Comparison of ENCODE assay signal across 10 mouse cellular contexts in the genomic region with DNA sequence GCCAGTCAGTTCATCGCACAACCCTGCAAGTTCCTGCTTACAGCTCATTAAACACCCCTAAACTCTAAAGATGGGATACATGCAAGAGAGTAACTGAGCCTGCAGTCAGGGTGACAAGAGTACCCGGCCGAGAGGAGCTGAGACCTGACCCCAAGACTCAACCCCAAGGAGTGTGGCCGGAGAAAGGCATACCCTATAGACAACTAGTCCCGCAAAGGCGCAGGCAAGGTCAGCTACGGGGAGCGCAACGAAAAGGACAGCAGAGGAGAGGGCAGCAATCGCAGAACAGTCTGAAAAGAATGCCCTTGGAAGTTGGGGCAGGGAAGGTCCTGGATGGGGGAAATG. TPM values are rescaled to one million over a fixed set of nuclear protein-coding genes. Genes with fewer than 3 reads are reported as not detected.
DNase-seq lines count a peak whose midpoint lies in the region; ATAC-seq and TF ChIP-seq lines count a peak whose summit lies in the region.
"Had no signal": no experiment of that assay in that cellular context is flagged by ENCODE, and none has a peak within 500 bp of the region (broad histone marks: within the 10 kb centered on the region; RNA-seq: fewer than 3 reads in every experiment).

No protein-coding gene starts in this region.

- H3K4me3 ChIP-seq in kidney, embryonic 14.5 days (ENCODE audit: low read length) = peak overlapping the region; percentile 90
- H3K4me3 ChIP-seq in ES-Bruce4 (ENCODE audit: low read depth, low read length) = peak overlapping the region; percentile 81
- H3K4me3 ChIP-seq in embryonic facial prominence, embryonic 12.5 days = peak overlapping the region; percentile 94
- H3K4me3 ChIP-seq in hindbrain, embryonic 15.5 days = peak overlapping the region; percentile 85
- H3K4me3 ChIP-seq in midbrain, embryonic 13.5 days (replicated peaks) = peak overlapping the region; percentile 91

- H3K4me1 ChIP-seq in kidney, embryonic 14.5 days (ENCODE audit: control insufficient read depth, insufficient read depth, low read length) = peaks cover 11% of the 10 kb centered on the region
- no peaks in the 10 kb centered on the region for H3K4me1 ChIP-seq in ES-Bruce4 (ENCODE audit: control insufficient read depth, insufficient read depth, low read length)
- peaks cover 33% of the 10 kb centered on the region for H3K4me1 ChIP-seq in embryonic facial prominence, embryonic 12.5 days
- peaks cover 47% of the 10 kb centered on the region for H3K4me1 ChIP-seq in hindbrain, embryonic 15.5 days (replicated peaks)
- peaks cover 45% of the 10 kb centered on the region for H3K4me1 ChIP-seq in midbrain, embryonic 13.5 days (replicated peaks)

- no peak for DNase-seq in kidney, postnatal 14 days
- no peak for DNase-seq in adrenal gland, adult (ENCODE audit: inconsistent age in 2 of 2, low spot score in 1 of 2)
- no peak for DNase-seq in gastrocnemius, postnatal 10 days

- no peaks in the 10 kb centered on the region for H3K27me3 ChIP-seq in kidney, embryonic 14.5 days (ENCODE audit: control insufficient read depth, insufficient read depth, low read length)
- no peaks in the 10 kb centered on the region for H3K27me3 ChIP-seq in ES-Bruce4 (ENCODE audit: control insufficient read depth, insufficient read depth, low read length, poor library complexity, severe bottlenecking)
- no peaks in the 10 kb centered on the region for H3K27me3 ChIP-seq in embryonic facial prominence, embryonic 12.5 days
- H3K27me3 ChIP-seq in hindbrain, embryonic 15.5 days = no peaks in the 10 kb centered on the region
- peaks cover 20% of the 10 kb centered on the region for H3K27me3 ChIP-seq in midbrain, embryonic 13.5 days

- H3K9me3 ChIP-seq in kidney, embryonic 14.5 days (ENCODE audit: control insufficient read depth, low read length) = no peaks in the 10 kb centered on the region
- no peaks in the 10 kb centered on the region for H3K9me3 ChIP-seq in ES-Bruce4 (replicated peaks; ENCODE audit: control insufficient read depth, insufficient read depth, low read length, poor library complexity, severe bottlenecking)
- no peaks in the 10 kb centered on the region for H3K9me3 ChIP-seq in embryonic facial prominence, embryonic 12.5 days
- no peaks in the 10 kb centered on the region for H3K9me3 ChIP-seq in hindbrain, embryonic 15.5 days
- no peaks in the 10 kb centered on the region for H3K9me3 ChIP-seq in midbrain, embryonic 13.5 days

- peak overlapping the region; percentile 95; the same call in 1 of the 2 replicates for H3K27ac ChIP-seq in kidney, embryonic 14.5 days (ENCODE audit: low read depth, low read length)
- H3K27ac ChIP-seq in ES-Bruce4 (ENCODE audit: insufficient read depth, low read length) = no peak overlapping the region
- peak overlapping the region; percentile 95 for H3K27ac ChIP-seq in embryonic facial prominence, embryonic 12.5 days
- H3K27ac ChIP-seq in hindbrain, embryonic 15.5 days (replicated peaks) = peak overlapping the region; percentile 91
- H3K27ac ChIP-seq in midbrain, embryonic 13.5 days = peak overlapping the region; percentile 96

- no peak for TF ChIP-seq CTCF in ES-Bruce4 (IDR thresholded peaks at IDR 0.05; ENCODE audit: low read depth, low read length)

- no peaks in the 10 kb centered on the region for H3K36me3 ChIP-seq in kidney, embryonic 14.5 days (ENCODE audit: control insufficient read depth, insufficient read depth, low read length)
- no peaks in the 10 kb centered on the region for H3K36me3 ChIP-seq in ES-Bruce4 (ENCODE audit: control insufficient read depth, insufficient read depth, low read length, poor library complexity, severe bottlenecking)
- no peaks in the 10 kb centered on the region for H3K36me3 ChIP-seq in embryonic facial prominence, embryonic 12.5 days
- no peaks in the 10 kb centered on the region for H3K36me3 ChIP-seq in hindbrain, embryonic 15.5 days
- H3K36me3 ChIP-seq in midbrain, embryonic 13.5 days = no peaks in the 10 kb centered on the region

- no peak for TF ChIP-seq EP300 in ES-Bruce4 (IDR thresholded peaks at IDR 0.05; ENCODE audit: insufficient read depth, low read depth, low read length)

- ATAC-seq in kidney, embryonic 14.5 days (ENCODE audit: low FRiP score, low TSS enrichment) = 0 out of 2 replicates have a peak, but pooled peaks have one; percentile 1
- no peak for ATAC-seq in embryonic facial prominence, embryonic 12.5 days (ENCODE audit: insufficient number of reproducible peaks, insufficient read depth, low FRiP score, low TSS enrichment)
- ATAC-seq in hindbrain, embryonic 15.5 days (ENCODE audit: low FRiP score, low read depth) = 0 out of 2 replicates have a peak, but pooled peaks have one; percentile 4
- no peak for ATAC-seq in midbrain, embryonic 13.5 days

- peak overlapping the region; percentile 89 for H3K9ac ChIP-seq in kidney, embryonic 14.5 days (ENCODE audit: low read depth, low read length)
- H3K9ac ChIP-seq in ES-Bruce4 (ENCODE audit: low read depth, poor library complexity, severe bottlenecking) = peak overlapping the region; percentile 93
- H3K9ac ChIP-seq in embryonic facial prominence, embryonic 12.5 days = peak overlapping the region; percentile 91
- H3K9ac ChIP-seq in hindbrain, embryonic 15.5 days = peak overlapping the region; percentile 88
- peak overlapping the region; percentile 95 for H3K9ac ChIP-seq in midbrain, embryonic 13.5 days (replicated peaks)

- peak overlapping the region; percentile 69 for H3K4me2 ChIP-seq in kidney, embryonic 14.5 days (replicated peaks; ENCODE audit: low read depth, low read length)
- peak overlapping the region; percentile 74 for H3K4me2 ChIP-seq in embryonic facial prominence, embryonic 12.5 days (replicated peaks)
- H3K4me2 ChIP-seq in hindbrain, embryonic 15.5 days = peak overlapping the region; percentile 89
- peak overlapping the region; percentile 96 for H3K4me2 ChIP-seq in midbrain, embryonic 13.5 days (replicated peaks)

- WGBS in kidney, embryonic 14.5 days = under 1% methylated on average over 10 of the region's 10 CpGs
- WGBS in embryonic facial prominence, embryonic 12.5 days = under 1% methylated on average over 10 of the region's 10 CpGs
- under 1% methylated on average over 10 of the region's 10 CpGs for WGBS in hindbrain, embryonic 15.5 days
- WGBS in midbrain, embryonic 13.5 days = under 1% methylated on average over 10 of the region's 10 CpGs

- no peak for TF ChIP-seq POLR2A in ES-Bruce4 (IDR thresholded peaks at IDR 0.05; ENCODE audit: insufficient read depth, low read length)

RNA-seq across cellular contexts. Expression of a gene that starts 0.3 kb away (rescaled TPM):
- polyA plus RNA-seq in kidney, embryonic 14.5 days (2014; fragmentation: Nextera tagmentation; extraction: Ambion mirVana) = 6.1 and 9.0 TPM in 2 replicates
- 17.7 and 21.6 TPM in 2 replicates for polyA plus RNA-seq in ES-Bruce4 (2011; ENCODE audit: insufficient read depth, insufficient read length, low read depth, missing spikeins)
- polyA plus RNA-seq in embryonic facial prominence, embryonic 12.5 days (2016; fragmentation: Nextera tagmentation; extraction: Ambion mirVana) = 10.9 and 11.1 TPM in 2 replicates
- 13.0 and 13.5 TPM in 2 replicates for polyA plus RNA-seq in hindbrain, embryonic 15.5 days (2015; fragmentation: Nextera tagmentation; extraction: Ambion mirVana)
- polyA plus RNA-seq in midbrain, embryonic 13.5 days (2015; fragmentation: Nextera tagmentation; extraction: Ambion mirVana) = 7.8 and 8.9 TPM in 2 replicates
- 10 to 100 TPM; 24.8 to 30.8 TPM for total RNA-seq in gastrocnemius, postnatal 10 days (2021)

RNA-seq across cellular contexts. Expression of a gene that starts 50.5 kb away (rescaled TPM):
- polyA plus RNA-seq in kidney, embryonic 14.5 days (2014; fragmentation: Nextera tagmentation; extraction: Ambion mirVana) = not detected in 2 replicates
- not detected in 2 replicates for polyA plus RNA-seq in ES-Bruce4 (2011; ENCODE audit: insufficient read depth, insufficient read length, low read depth, missing spikeins)
- polyA plus RNA-seq in embryonic facial prominence, embryonic 12.5 days (2016; fragmentation: Nextera tagmentation; extraction: Ambion mirVana) = not detected in 2 replicates
- not detected in 2 replicates for polyA plus RNA-seq in hindbrain, embryonic 15.5 days (2015; fragmentation: Nextera tagmentation; extraction: Ambion mirVana)
- polyA plus RNA-seq in midbrain, embryonic 13.5 days (2015; fragmentation: Nextera tagmentation; extraction: Ambion mirVana) = not detected in 2 replicates
- total RNA-seq in gastrocnemius, postnatal 10 days (2021) = not detected
- total RNA-seq: adrenal gland, postnatal 4 days; left cerebral cortex, adult 8-10 months had no signal

Comparison
In these comparisons a context has a peak if more than half of its experiments do, and no peak if none do; other contexts are left out.
1. ATAC-seq: peak in kidney, embryonic 14.5 days (single experiment) and hindbrain, embryonic 15.5 days (single experiment); none in embryonic facial prominence, embryonic 12.5 days (single experiment) and midbrain, embryonic 13.5 days (single experiment).
2. Peak in every context shown above with its lines, with median percentiles within 50 percentile points of each other: H3K4me2 ChIP-seq, H3K4me3 ChIP-seq and H3K9ac ChIP-seq.